Mouse (Mus musculus) limb, embryonic 15.5 days (tissue): ENCODE data around the gene Rars. TPM values are rescaled to one million over a fixed set of nuclear protein-coding genes. Genes with fewer than 3 reads are reported as not detected.

ENCODE experiments used
- ATAC-seq: fragments of 200-750 bp; cut with Nextera tagmentation; 2 replicates; pipeline ENCODE4 v1.8.0; 2017; ENCODE audit warnings: low read depth, moderate TSS enrichment; ENCODE audit not compliant: insufficient number of reproducible peaks, low FRiP score, low TSS enrichment
- H3K27ac ChIP-seq: fragments of 300-500 bp; sonication (generic); 2 replicates; pipeline ENCODE4 v1.5.1; 2015; ENCODE audit warnings: moderate library complexity, mild to moderate bottlenecking, inconsistent platforms
- H3K27me3 ChIP-seq: fragments of 300-500 bp; sonication (generic); 2 replicates; pipeline ENCODE4 v1.6.1; 2015; ENCODE audit warnings: inconsistent platforms
- H3K36me3 ChIP-seq: fragments of 300-500 bp; sonication (generic); 2 replicates; pipeline ENCODE4 v1.6.1; 2015; ENCODE audit warnings: inconsistent platforms
- H3K4me1 ChIP-seq: fragments of 300-500 bp; sonication (generic); 2 replicates; pipeline ENCODE4 v1.6.1; 2015; ENCODE audit warnings: inconsistent platforms
- H3K4me2 ChIP-seq: fragments of 300-500 bp; sonication (generic); 2 replicates; pipeline ENCODE4 v1.6.1; 2015; ENCODE audit warnings: mild to moderate bottlenecking, inconsistent platforms
- H3K4me3 ChIP-seq: fragments of 300-500 bp; sonication (generic); 2 replicates; pipeline ENCODE4 v1.5.1; 2015; ENCODE audit warnings: mild to moderate bottlenecking, inconsistent platforms
- H3K9ac ChIP-seq: fragments of 300-500 bp; sonication (generic); 2 replicates; pipeline ENCODE4 v1.6.1; 2015; ENCODE audit warnings: inconsistent platforms
- H3K9me3 ChIP-seq: fragments of 300-500 bp; sonication (generic); 2 replicates; pipeline ENCODE4 v1.6.1; 2016; ENCODE audit warnings: inconsistent platforms
- WGBS: fragments of 180-500 bp; shearing (Covaris S2); methylation state at CpG from one replicate; pipeline ENCODE4 v1.1.7; 2015; 5-methylcytosine and 5-hydroxymethylcytosine counted together
- polyA plus RNA-seq: library from polyadenylated mRNA; unstranded; fragments of >200 nt; fragmentation: Nextera tagmentation; extraction: Ambion mirVana; gene quantifications from 2 replicates; pipeline ENCODE4 v1.2.1, GENCODE M21; 2015

Gene Rars
- polyA plus RNA-seq, 1 experiment from 2014 or later, result 84.2 TPM

DNA sequence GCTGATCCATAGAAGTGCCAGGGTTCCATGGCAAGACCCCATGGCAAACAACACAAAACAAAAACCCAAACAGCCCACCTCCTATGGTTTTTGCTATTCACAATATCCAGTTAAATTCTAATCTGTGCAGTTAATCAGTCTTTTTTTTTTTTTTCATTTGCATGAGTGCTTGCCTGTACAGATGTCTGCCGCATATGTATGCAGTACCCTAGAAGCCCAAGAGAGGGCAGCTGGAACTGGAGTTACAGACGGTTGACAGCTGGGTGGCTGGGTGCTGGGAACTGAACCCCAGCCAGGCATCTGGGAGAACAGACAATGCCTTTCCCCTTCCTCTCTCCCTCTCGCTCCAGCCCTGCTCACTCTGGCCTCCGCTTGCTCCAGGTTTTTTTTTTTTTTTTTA, 49.8 kb downstream of the Rars start:
- Histone ChIP-seq H3K4me1 (no peaks in the 10 kb centered on the region), H3K27ac (no peak overlapping the region), H3K4me3 (no peak overlapping the region), H3K9me3 (no peaks in the 10 kb centered on the region), H3K9ac (no peak overlapping the region), H3K4me2 (no peak overlapping the region), H3K36me3 (peaks cover 54% of the 10 kb centered on the region), H3K27me3 (no peaks in the 10 kb centered on the region)
- 94% methylated on average over 4 of the region's 4 CpGs for WGBS
- ATAC-seq, result no peak

DNA sequence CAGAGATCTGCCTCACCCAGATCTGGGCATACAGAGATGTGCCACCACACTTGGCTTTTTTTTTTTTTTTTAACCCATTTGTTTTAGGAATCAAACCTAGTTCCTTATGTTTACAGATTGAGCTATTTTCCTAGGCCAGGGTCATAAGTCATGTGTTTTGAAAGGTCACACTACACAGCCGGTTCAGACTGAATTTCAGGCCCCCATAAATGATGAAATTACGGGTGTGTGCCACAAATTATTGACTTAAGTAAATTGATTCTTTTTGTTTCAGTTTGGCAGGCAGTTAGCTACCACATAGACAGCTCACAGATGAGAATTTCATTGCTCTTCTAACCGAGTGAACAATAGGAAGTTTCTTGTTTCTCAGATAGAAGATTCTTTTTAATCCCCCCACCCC, 50.3 kb downstream of the Rars start:
- H3K27ac ChIP-seq, result no peak overlapping the region
- H3K27me3 ChIP-seq, result no peaks in the 10 kb centered on the region
- no peak overlapping the region for H3K4me3 ChIP-seq
- H3K4me2 ChIP-seq, result no peak overlapping the region
- H3K9me3 ChIP-seq, result no peaks in the 10 kb centered on the region
- WGBS, result 89% methylated on average over 3 of the region's 3 CpGs
- no peak overlapping the region for H3K9ac ChIP-seq
- no peak for ATAC-seq
- no peaks in the 10 kb centered on the region for H3K4me1 ChIP-seq
- H3K36me3 ChIP-seq, result peaks cover 57% of the 10 kb centered on the region

DNA sequence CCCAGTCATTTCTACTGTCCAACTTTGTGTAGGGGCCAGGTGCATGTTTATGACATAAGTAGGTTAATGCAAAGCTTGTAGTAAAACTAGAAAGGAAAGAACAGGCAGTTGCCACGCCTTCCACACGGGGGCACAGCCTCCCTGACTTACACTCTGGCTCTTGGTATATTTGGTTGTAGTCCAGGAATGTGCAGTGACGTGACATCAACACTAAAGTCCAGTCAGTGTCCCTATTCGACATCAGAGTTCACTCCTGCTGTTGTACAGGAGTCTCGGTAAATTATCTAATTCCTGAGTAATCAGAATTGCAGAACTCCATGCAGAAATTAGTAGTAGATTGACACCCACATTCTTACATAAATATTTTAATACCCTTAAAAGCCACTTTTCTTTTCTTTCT, 51.3 kb downstream of the Rars start:
- no peak for ATAC-seq
- H3K36me3 ChIP-seq, result peaks cover 62% of the 10 kb centered on the region
- H3K4me3 ChIP-seq, result no peak overlapping the region
- H3K27me3 ChIP-seq, result no peaks in the 10 kb centered on the region
- H3K4me1 ChIP-seq, result no peaks in the 10 kb centered on the region
- no peak overlapping the region for H3K27ac ChIP-seq
- H3K9me3 ChIP-seq, result no peaks in the 10 kb centered on the region
- WGBS, result 92% methylated on average over 5 of the region's 5 CpGs
- no peak overlapping the region for H3K9ac ChIP-seq
- H3K4me2 ChIP-seq, result no peak overlapping the region

DNA sequence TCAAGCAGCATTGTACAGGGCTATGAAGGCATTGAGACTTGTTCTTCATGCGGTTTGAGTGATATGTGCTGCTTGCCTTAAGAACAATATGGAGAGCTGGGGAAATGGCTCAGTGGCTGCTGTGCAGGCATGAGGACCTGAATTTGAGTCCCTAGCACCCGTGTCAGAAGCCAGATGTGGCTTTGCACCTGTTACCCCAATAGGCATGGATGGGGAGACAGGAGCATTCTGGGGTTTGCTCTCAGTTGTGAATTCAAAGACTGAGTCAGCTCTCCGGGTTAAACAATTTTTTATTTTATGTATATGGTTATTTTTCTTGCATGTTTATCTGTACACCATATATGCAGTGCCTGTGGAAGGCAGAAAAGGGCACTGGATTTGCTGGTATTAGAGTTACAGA, 51.9 kb downstream of the Rars start:
- no peaks in the 10 kb centered on the region for H3K27me3 ChIP-seq

DNA sequence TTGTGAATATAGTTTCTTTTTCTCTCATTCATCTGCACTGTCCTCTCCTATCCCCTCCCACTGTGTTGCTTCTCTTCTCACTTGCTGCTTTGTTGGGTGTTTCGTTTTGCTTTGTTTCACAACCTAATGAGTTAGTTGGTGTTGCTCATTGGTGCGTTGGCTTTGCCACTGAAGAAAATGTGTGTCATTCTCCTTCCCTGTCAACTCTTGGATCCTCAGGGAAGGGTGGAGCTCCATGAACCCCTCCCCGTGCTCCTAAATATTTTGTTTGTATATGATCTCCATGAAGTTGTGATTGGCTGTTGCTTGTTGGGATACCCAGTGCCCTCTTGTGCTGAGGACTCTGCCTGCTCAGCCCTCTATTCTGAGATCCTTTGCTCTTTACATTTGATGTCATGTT, 54.0 kb downstream of the Rars start:
- 86% methylated on average over 3 of the region's 3 CpGs for WGBS
- ATAC-seq, result no peak
- H3K27ac ChIP-seq, result no peak overlapping the region
- H3K4me1 ChIP-seq, result no peaks in the 10 kb centered on the region
- H3K9me3 ChIP-seq, result no peaks in the 10 kb centered on the region
- no peak overlapping the region for H3K9ac ChIP-seq
- peaks cover 78% of the 10 kb centered on the region for H3K36me3 ChIP-seq
- no peak overlapping the region for H3K4me2 ChIP-seq
- no peaks in the 10 kb centered on the region for H3K27me3 ChIP-seq
- no peak overlapping the region for H3K4me3 ChIP-seq

More for the DNA sequence above, 51.9 kb downstream of the Rars start:
- 96% methylated on average over 3 of the region's 3 CpGs for WGBS
- Histone ChIP-seq H3K9ac (no peak overlapping the region), H3K4me2 (no peak overlapping the region), H3K4me1 (no peaks in the 10 kb centered on the region), H3K36me3 (peaks cover 68% of the 10 kb centered on the region), H3K9me3 (no peaks in the 10 kb centered on the region), H3K4me3 (no peak overlapping the region), H3K27ac (no peak overlapping the region)
- no peak for ATAC-seq

DNA sequence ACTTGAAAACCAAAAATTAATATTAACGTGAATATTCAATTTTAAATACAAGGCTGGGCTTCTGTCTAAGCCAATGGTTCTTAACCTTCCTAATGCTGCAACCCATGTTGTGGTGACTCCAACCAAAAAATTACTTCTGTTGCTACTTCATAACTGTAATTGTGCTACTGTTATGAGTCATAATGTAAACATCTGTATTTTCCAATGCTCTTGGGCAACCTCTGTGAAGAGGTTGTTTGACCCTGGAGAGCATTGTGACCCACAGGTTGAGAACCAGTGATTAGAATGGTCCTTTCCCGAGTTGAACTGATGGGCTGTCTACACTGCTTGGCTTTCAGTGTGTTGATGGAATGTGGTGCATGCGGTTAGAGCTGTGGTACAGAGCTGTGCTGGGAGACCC, 57.9 kb downstream of the Rars start:
- Histone ChIP-seq H3K4me3 (no peak overlapping the region), H3K4me2 (no peak overlapping the region), H3K27ac (no peak overlapping the region), H3K36me3 (peaks cover 39% of the 10 kb centered on the region), H3K9me3 (no peaks in the 10 kb centered on the region), H3K4me1 (no peaks in the 10 kb centered on the region), H3K9ac (no peak overlapping the region), H3K27me3 (no peaks in the 10 kb centered on the region)
- no peak for ATAC-seq
- WGBS, result 94% methylated on average over 3 of the region's 3 CpGs

DNA sequence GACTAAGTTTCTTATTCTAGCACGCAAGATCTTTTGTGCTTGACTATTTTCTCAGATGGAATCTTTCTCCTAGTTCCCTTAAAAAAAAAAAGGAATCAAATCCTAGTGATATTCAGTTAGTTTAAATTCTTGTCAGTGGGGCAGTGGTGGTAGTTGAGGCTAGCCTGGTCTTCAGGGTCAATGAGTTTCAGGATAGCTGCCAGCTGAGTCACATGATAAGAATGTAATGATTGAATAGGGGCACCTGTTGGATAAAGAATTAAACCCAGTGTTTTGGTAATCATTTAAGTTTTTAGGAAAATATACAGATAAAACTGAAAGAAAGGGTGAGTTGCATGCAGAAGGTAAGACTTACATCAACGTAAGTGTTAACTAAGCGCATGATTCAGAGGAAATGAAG, 58.7 kb downstream of the Rars start:
- Histone ChIP-seq H3K27me3 (no peaks in the 10 kb centered on the region), H3K36me3 (peaks cover 39% of the 10 kb centered on the region), H3K4me2 (no peak overlapping the region), H3K4me3 (no peak overlapping the region), H3K4me1 (peaks cover 7% of the 10 kb centered on the region), H3K9ac (no peak overlapping the region), H3K27ac (no peak overlapping the region), H3K9me3 (no peaks in the 10 kb centered on the region)
- ATAC-seq, result no peak
- WGBS, result 96% methylated on average over 3 of the region's 3 CpGs

DNA sequence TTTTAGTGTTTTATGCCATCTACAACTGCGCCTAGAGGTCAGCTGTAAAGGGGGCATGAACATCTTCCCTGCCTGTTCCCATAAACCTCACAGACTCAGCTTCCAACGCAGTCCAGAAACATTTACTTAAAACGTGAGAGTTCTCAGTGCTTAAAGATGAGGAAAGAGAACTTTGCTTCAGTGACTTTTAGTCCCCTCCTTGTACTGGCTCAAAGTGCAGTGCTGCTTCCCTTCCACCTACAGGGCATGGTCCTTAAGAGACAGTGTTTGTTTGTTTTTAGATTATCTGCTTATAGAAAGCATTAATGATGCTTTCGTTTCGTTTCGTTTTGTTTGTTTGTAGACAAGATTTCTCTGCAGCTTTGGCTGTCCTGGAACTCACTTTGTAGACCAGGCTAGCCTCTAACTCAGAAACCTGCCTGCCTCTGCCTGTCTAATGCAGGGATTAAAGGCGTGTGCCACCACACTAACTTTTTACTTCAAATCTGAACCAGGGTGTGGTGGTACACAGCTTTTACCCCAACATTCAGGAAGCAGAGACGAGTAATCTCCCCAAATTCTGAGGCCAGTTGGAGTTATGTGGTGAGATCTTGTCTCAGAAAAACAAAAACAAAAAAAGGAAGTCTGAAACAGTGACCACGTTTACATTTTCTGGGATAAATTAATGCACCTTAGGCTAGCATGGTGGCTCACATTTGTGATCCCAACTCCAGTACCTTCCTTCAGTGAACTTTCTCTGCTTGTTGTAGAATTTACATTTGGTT, 63.4 kb downstream of the Rars start:
- H3K4me2 ChIP-seq, result peak overlapping the region; percentile 53
- H3K4me3 ChIP-seq, result peak overlapping the region; percentile 78
- H3K9me3 ChIP-seq, result no peaks in the 10 kb centered on the region
- no peak for ATAC-seq
- H3K36me3 ChIP-seq, result peaks cover under 1% of the 10 kb centered on the region; the same call in 1 of the 2 replicates
- no peaks in the 10 kb centered on the region for H3K27me3 ChIP-seq
- H3K27ac ChIP-seq, result no peak overlapping the region
- WGBS, result 60% methylated on average over 9 of the region's 9 CpGs
- H3K4me1 ChIP-seq, result peaks cover 10% of the 10 kb centered on the region
- H3K9ac ChIP-seq, result peak overlapping the region; percentile 94

DNA sequence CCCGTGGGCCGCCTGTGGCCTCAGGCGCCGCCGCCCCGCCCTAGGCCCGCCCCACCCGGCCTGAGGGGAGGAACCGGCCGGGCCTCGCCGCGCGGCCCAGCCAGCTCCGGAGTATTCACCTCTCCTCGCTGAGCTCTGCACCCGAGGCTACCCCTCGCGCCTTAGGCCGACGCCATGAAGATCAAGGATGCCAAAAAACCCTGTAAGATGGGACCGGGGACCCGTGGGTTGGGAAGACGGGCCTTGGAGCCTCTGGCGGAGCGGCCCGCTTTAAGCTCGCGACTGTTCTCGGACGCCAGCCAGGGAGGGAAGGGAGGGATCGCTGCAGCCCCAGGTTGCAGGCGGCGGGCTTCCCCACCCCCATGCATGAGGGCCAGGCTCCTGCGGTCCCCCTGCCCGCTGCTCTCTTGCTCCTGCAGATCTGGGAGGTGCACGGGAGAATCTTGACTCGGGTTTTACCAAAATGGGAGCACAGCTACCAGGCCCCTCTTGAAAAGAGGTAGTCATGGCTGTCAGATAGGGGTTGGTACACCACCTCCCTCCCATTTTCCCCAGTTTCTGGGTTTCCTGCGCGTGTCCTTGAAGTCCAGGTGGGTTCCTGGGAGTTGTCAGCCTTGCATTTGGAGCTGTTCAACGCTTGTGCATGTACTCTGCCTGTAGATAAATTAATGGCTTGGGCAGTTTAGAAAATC, 64.4 kb downstream of the Rars start:
- peak; percentile 88 for ATAC-seq
- H3K27me3 ChIP-seq, result no peaks in the 10 kb centered on the region
- peak overlapping the region; percentile 78 for H3K4me3 ChIP-seq
- no peaks in the 10 kb centered on the region for H3K9me3 ChIP-seq
- H3K4me1 ChIP-seq, result peaks cover 10% of the 10 kb centered on the region
- 0% methylated on average over 41 of the region's 41 CpGs for WGBS
- peak overlapping the region; percentile 94 for H3K9ac ChIP-seq
- H3K27ac ChIP-seq, result peak overlapping the region; percentile 94
- H3K36me3 ChIP-seq, result no peaks in the 10 kb centered on the region
- peak overlapping the region; percentile 53 for H3K4me2 ChIP-seq

DNA sequence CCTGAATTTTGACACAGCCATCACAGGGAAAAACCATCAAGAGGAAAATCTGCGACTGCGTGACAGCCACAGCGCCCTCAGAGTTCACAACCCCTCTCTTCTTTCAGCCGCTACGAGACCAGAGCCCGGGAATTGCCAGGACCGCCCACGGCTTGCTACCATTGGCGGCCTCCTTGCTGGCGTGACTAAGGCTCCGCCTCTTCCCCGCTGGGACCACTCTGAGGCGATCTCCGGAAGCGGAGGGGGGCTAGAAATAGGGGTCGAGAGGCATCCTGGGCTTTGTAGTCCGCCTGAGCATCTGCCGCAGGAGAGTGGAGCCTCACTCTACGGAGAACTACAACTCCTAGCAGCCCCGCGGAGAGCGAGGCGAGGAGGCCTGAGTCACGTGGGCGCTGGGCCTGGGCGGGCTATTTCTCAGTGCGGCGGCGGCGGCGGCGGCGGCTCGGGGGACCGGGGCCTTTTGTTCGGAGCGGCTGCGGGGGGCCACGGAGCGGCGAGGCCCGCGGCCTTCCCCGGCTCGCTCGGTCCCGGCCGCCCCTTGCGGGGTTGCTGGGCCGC, 65.0 kb downstream of the Rars start, which contains the start of gene Pank3:
Pank3 (plus strand) TSS at position 297 of the 558 bp plus-strand sequence.
- peak; percentile 100 for ATAC-seq
- H3K27ac ChIP-seq, result peak within 1 kb of the TSS; percentile 94
- H3K4me1 ChIP-seq, result peaks cover 10% of the 10 kb centered on the region
- WGBS, result under 1% methylated on average over 43 of the region's 50 CpGs
- peak within 1 kb of the TSS; percentile 53 for H3K4me2 ChIP-seq
- H3K4me3 ChIP-seq, result peak within 1 kb of the TSS; percentile 78
- no peaks in the 10 kb centered on the region for H3K36me3 ChIP-seq
- H3K9ac ChIP-seq, result peak within 1 kb of the TSS; percentile 94
- no peaks in the 10 kb centered on the region for H3K27me3 ChIP-seq
- no peaks in the 10 kb centered on the region for H3K9me3 ChIP-seq

DNA sequence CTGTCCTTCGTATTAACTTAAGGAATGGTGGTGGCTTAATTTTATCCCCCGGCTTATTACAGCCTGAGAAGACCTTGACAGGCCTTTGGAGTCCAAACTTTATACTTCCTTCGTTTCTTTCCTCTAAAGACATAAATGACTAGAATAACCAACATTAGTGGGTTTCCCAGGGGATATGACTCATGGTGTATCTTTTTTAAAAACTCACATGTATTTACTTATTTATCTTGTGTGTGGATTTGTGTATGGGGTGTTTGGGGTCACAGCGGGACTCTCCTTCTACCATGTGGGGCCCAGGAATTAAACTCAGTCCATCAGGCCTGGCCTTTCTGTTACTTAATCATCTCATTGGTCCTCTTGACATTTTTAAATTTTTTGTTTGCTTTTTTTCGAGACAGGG, 67.5 kb downstream of the Rars start:
- Histone ChIP-seq H3K36me3 (no peaks in the 10 kb centered on the region), H3K4me1 (peaks cover 10% of the 10 kb centered on the region), H3K27ac (no peak overlapping the region), H3K4me2 (no peak overlapping the region), H3K4me3 (no peak overlapping the region), H3K27me3 (no peaks in the 10 kb centered on the region), H3K9me3 (no peaks in the 10 kb centered on the region), H3K9ac (no peak overlapping the region)
- ATAC-seq, result no peak
- 81% methylated on average over 5 of the region's 5 CpGs for WGBS

DNA sequence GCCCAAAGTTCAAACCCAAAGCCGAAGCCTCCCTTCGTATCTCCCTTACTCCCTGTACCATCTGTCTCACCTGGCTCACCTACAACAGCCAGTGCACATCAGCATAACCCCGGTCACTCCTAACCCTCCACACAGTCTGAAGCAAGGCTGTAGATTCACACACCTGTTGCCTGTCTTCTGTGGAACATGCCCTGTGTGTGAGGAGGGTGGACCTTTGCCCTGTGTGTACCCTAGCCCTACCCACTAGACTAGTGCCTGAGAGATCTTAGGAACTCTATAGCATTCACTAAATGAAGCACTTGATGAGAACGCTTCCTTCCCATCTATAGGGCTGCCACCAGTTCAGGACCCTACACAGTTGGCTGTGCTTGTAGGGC, 73.7 kb downstream of the Rars start:
- Histone ChIP-seq H3K9me3 (no peaks in the 10 kb centered on the region), H3K4me2 (no peak overlapping the region), H3K27me3 (no peaks in the 10 kb centered on the region), H3K9ac (no peak overlapping the region), H3K4me1 (peaks cover 1% of the 10 kb centered on the region), H3K27ac (no peak overlapping the region), H3K4me3 (no peak overlapping the region), H3K36me3 (no peaks in the 10 kb centered on the region)
- ATAC-seq, result peak; percentile 24; the same call in 1 of the 2 replicates
- WGBS, result 90% methylated on average over 4 of the region's 4 CpGs
